In the genomic region with DNA sequence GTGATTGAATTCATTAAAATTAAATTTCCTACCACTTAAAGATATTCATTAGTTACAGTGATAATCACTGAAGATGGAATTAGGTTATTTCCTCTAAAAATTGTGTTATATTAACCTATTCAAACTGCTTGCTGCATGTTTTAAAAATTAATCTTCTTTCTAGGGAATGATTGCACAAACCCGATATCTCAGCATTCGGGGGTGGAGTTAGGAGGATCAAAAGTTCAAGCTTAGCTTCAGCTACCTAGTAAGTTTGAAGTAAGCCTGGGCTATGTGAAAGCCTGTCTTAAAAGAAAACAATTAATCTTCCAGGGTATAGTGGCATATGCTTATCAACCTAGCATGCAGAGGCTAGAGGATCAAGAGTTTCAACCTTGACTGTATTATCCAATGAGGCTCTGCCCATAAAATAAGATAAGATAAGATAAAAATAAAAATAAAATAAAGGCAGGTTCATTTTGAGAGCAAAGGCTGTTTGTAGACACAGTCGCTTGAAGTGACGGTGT, we compare ENCODE assay signal across 20 mouse cellular contexts.
A peak's percentile ranks its signal among the peaks of the same experiment; 100 is the strongest.
DNase-seq lines count a peak whose midpoint lies in the region; TF ChIP-seq lines count a peak whose summit lies in the region.
"Had no signal": no experiment of that assay in that cellular context is flagged by ENCODE, and none has a peak within 500 bp of the region (broad histone marks: within the 10 kb centered on the region; RNA-seq: fewer than 3 reads in every experiment).

No protein-coding gene starts in this region.

- H3K9ac ChIP-seq in liver, adult 2 months (ENCODE audit: low read depth, low read length), result no peak overlapping the region
- H3K9ac ChIP-seq: embryonic facial prominence, embryonic 13.5 days; embryonic facial prominence, embryonic 15.5 days; forebrain, embryonic 12.5 days had no signal

- H3K36me3 ChIP-seq in kidney, adult 2 months (ENCODE audit: control insufficient read depth, insufficient read depth, low read length), result no peaks in the 10 kb centered on the region
- H3K36me3 ChIP-seq in liver, adult 2 months (ENCODE audit: control insufficient read depth, insufficient read depth, low read length), result no peaks in the 10 kb centered on the region
- H3K36me3 ChIP-seq: embryonic facial prominence, embryonic 13.5 days; embryonic facial prominence, embryonic 15.5 days; forebrain, embryonic 10.5 days; forebrain, embryonic 12.5 days had no signal

- no peak overlapping the region for H3K27ac ChIP-seq in kidney, adult 2 months (ENCODE audit: insufficient read depth, low read depth, low read length)
- H3K27ac ChIP-seq in liver, adult 2 months (replicated peaks; ENCODE audit: insufficient read depth, low read depth, low read length), result no peak overlapping the region
- H3K27ac ChIP-seq: embryonic facial prominence, embryonic 13.5 days; embryonic facial prominence, embryonic 15.5 days; forebrain, embryonic 10.5 days; forebrain, embryonic 12.5 days had no signal

- no peaks in the 10 kb centered on the region for H3K79me2 ChIP-seq in liver, adult 2 months (ENCODE audit: control insufficient read depth, insufficient read depth, low read length)

- no peaks in the 10 kb centered on the region for H3K27me3 ChIP-seq in kidney, adult 2 months (replicated peaks; ENCODE audit: control insufficient read depth, insufficient read depth, low read length)
- H3K27me3 ChIP-seq in liver, adult 2 months (ENCODE audit: control insufficient read depth, insufficient read depth, low read length), result no peaks in the 10 kb centered on the region
- H3K27me3 ChIP-seq: embryonic facial prominence, embryonic 13.5 days; embryonic facial prominence, embryonic 15.5 days; forebrain, embryonic 12.5 days had no signal

- no peak for TF ChIP-seq CTCF in kidney, adult 2 months (conservative IDR thresholded peaks at IDR 0.05; ENCODE audit: insufficient read depth, insufficient read length, low read depth, low read length)
- no peak for TF ChIP-seq CTCF in liver, adult 2 months (IDR thresholded peaks at IDR 0.05; ENCODE audit: low read depth, low read length)

- 76% methylated on average over 4 of the region's 4 CpGs for WGBS in kidney, adult 2 months
- 25% methylated on average over 4 of the region's 4 CpGs for WGBS in liver, adult 2 months

- H3K4me1 ChIP-seq in kidney, adult 2 months (ENCODE audit: control insufficient read depth, insufficient read depth, low read length), result no peaks in the 10 kb centered on the region
- peaks cover 3% of the 10 kb centered on the region; the same call in 1 of the 2 replicates for H3K4me1 ChIP-seq in liver, adult 2 months (ENCODE audit: control insufficient read depth, insufficient read depth, low read length)
- H3K4me1 ChIP-seq: embryonic facial prominence, embryonic 13.5 days; embryonic facial prominence, embryonic 15.5 days; forebrain, embryonic 10.5 days; forebrain, embryonic 12.5 days had no signal

- TF ChIP-seq POLR2A in kidney, adult 2 months (IDR thresholded peaks at IDR 0.05; ENCODE audit: low read depth, low read length), result no peak
- TF ChIP-seq POLR2A in liver, adult 2 months (IDR thresholded peaks at IDR 0.05; ENCODE audit: extremely low read depth, insufficient read depth, low read length), result no peak

- DNase-seq in kidney, adult 2 months, result peak; percentile 49
- no peak for DNase-seq in kidney, postnatal 36 days
- DNase-seq in liver, adult 2 months (ENCODE audit: extremely low read depth, low read depth, low spot score), result peak; percentile 81
- DNase-seq in liver, result no peak
- DNase-seq in spleen, postnatal 36 days (ENCODE audit: low spot score in 2 of 2), result no peak
- DNase-seq: adrenal gland, adult 2 months; adrenal gland, postnatal 10 days; adrenal gland, postnatal 25 days; cerebellum, adult 11 months; cerebellum, adult 18-20 months; cerebellum, adult 8-10 months; cerebellum, adult 9-11 months; cerebellum, postnatal 14 days; cerebellum, postnatal 36 days; embryo, embryonic 11 days had no signal

- no peak overlapping the region for H3K4me3 ChIP-seq in kidney, adult 2 months (ENCODE audit: insufficient read depth, low read depth, low read length)
- H3K4me3 ChIP-seq in liver, adult 2 months (ENCODE audit: insufficient read depth, low read depth, low read length), result no peak overlapping the region
- H3K4me3 ChIP-seq: embryonic facial prominence, embryonic 13.5 days; embryonic facial prominence, embryonic 15.5 days; erythroblast, embryonic 14.5 days; forebrain, embryonic 10.5 days; forebrain, embryonic 12.5 days had no signal

Comparison
In these comparisons a context has a peak if more than half of its experiments do, and no peak if none do; other contexts are left out.
1. DNase-seq: peak in kidney, adult 2 months (single experiment) and liver, adult 2 months (single experiment); none in kidney, postnatal 36 days (0 of 2), liver (single experiment) and spleen, postnatal 36 days (0 of 2).